8 mouse cellular contexts compared by ENCODE assay signal in the genomic region with DNA sequence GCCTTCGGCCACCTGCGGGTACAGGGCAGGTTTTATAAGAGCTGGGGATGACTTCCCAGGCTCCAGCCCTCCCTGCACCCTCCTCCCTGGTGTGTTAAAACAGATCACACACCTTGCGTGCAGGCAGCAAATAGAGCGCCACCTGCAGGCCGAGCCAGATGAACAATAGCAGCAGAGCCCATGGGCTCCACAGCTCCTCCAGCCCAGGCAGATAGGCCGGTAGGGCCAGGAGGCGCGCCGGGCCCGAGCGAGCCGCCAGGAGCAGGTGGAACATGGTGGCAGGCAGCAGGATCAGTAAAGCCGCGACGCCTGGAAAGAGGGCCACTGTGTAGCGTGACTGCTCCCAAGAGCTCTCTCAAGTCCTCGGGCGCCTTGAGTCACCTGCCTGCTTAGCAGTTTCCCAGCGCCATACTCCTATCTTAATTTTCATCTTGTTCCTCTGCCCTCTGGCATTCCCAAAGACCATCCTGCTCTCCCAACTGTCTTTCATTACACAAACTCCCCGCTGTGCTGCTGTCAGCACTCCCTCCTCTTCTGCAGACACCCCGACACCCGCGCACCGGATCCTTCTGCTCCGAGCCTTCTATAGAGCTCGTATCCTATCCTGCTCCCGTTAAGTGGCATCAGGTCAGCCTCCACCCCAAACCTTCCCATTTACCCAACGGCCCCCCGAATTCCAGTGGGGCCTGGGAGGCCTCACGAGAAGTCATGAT. TPM values are rescaled to one million over a fixed set of nuclear protein-coding genes. Genes with fewer than 3 reads are reported as not detected.
DNase-seq lines count a peak whose midpoint lies in the region.

No protein-coding gene starts in this region.

- intact Hi-C loops in left cerebral cortex, postnatal 10 days (cut with DNase I): no loop called here

- no peaks in the 10 kb centered on the region for H3K9me3 ChIP-seq in megakaryocyte, embryonic 14.5 days

- DNase-seq in adrenal gland, adult (ENCODE audit: inconsistent age in 2 of 2, low spot score in 1 of 2): peak; percentile 85 to 93
- peak; percentile 91 to 92 for DNase-seq in cerebellum, postnatal 36 days
- DNase-seq in gastrocnemius, adult 18-20 months (ENCODE audit: low spot score): peak; percentile 67
- peak; percentile 92 for DNase-seq in induced T-regulatory cell, adult 2 months (ENCODE audit: low read depth)
- DNase-seq in left cerebral cortex, postnatal 10 days (ENCODE audit: extremely low spot score in 1 of 2, low spot score in 2 of 2): peak; percentile 72 to 90
- peak; percentile 80 for DNase-seq in right cerebral cortex, postnatal 25 days
- peak; percentile 83 for DNase-seq in yolk sac, embryonic 10.5 days (ENCODE audit: low spot score)

- H3K4me1 ChIP-seq in megakaryocyte, embryonic 14.5 days: peaks cover 57% of the 10 kb centered on the region

- H3K27me3 ChIP-seq in megakaryocyte, embryonic 14.5 days (replicated peaks): no peaks in the 10 kb centered on the region

- peak overlapping the region; percentile 94 for H3K4me3 ChIP-seq in megakaryocyte, embryonic 14.5 days (replicated peaks)

- H3K36me3 ChIP-seq in megakaryocyte, embryonic 14.5 days (replicated peaks; ENCODE audit: low read length): peaks cover 56% of the 10 kb centered on the region

RNA-seq across cellular contexts. Expression of a gene that starts 1.0 kb away (rescaled TPM):
- total RNA-seq in gastrocnemius, adult 18-20 months (2021): 1 to 10 TPM; 5.9 to 6.2 TPM
- 10 to 100 TPM; 61.5 to 63.8 TPM for total RNA-seq in left cerebral cortex, postnatal 10 days (2021)
- polyA plus RNA-seq in megakaryocyte, embryonic 14.5 days (2012; ENCODE audit: insufficient read depth, low replicate concordance): 26.1 and 59.5 TPM in 2 replicates

RNA-seq across cellular contexts. Expression of a gene that starts 6.2 kb away (rescaled TPM):
- 10 to 100 TPM in 1 of 2 experiments, 1 to 10 TPM in 1; 9.5 to 10.2 TPM for total RNA-seq in gastrocnemius, adult 18-20 months (2021)
- 10 to 100 TPM; 37.0 to 41.3 TPM for total RNA-seq in left cerebral cortex, postnatal 10 days (2021)
- polyA plus RNA-seq in megakaryocyte, embryonic 14.5 days (2012; ENCODE audit: insufficient read depth, low replicate concordance): 39.7 and 64.8 TPM in 2 replicates

RNA-seq across cellular contexts. Expression of a gene that starts 9.5 kb away (rescaled TPM):
- 100 to 1,000 TPM; 425 to 500 TPM for total RNA-seq in gastrocnemius, adult 18-20 months (2021)
- total RNA-seq in left cerebral cortex, postnatal 10 days (2021): 100 to 1,000 TPM; 698 to 713 TPM
- 3,425 and 5,919 TPM in 2 replicates for polyA plus RNA-seq in megakaryocyte, embryonic 14.5 days (2012; ENCODE audit: insufficient read depth, low replicate concordance)

RNA-seq across cellular contexts. Expression of a gene that starts 9.6 kb away (rescaled TPM):
- 10 to 100 TPM; 27.5 to 29.3 TPM for total RNA-seq in gastrocnemius, adult 18-20 months (2021)
- total RNA-seq in left cerebral cortex, postnatal 10 days (2021): 10 to 100 TPM; 43.3 to 45.3 TPM
- polyA plus RNA-seq in megakaryocyte, embryonic 14.5 days (2012; ENCODE audit: insufficient read depth, low replicate concordance): 19.0 and 54.3 TPM in 2 replicates

RNA-seq across cellular contexts. Expression of a gene that starts 9.9 kb away (rescaled TPM):
- 10 to 100 TPM; 17.5 to 23.8 TPM for total RNA-seq in gastrocnemius, adult 18-20 months (2021)
- total RNA-seq in left cerebral cortex, postnatal 10 days (2021): 10 to 100 TPM; 90.8 to 94.8 TPM
- 23.5 and 35.2 TPM in 2 replicates for polyA plus RNA-seq in megakaryocyte, embryonic 14.5 days (2012; ENCODE audit: insufficient read depth, low replicate concordance)

Comparison
In these comparisons a context has a peak if more than half of its experiments do, and no peak if none do; other contexts are left out.
1. Peak in every context shown above with its lines: DNase-seq and H3K4me3 ChIP-seq.
2. RNA of a gene that starts 1.0 kb away (total RNA-seq): 61.5 to 63.8 TPM in left cerebral cortex, postnatal 10 days; 5.9 to 6.2 TPM in gastrocnemius, adult 18-20 months; every median in the first group is over 4 times any median in the second.